In genomic region chr4:154213586-154213985, GRCm38 (mm10) we compare ENCODE assay signal across 13 mouse cellular contexts. TPM values are rescaled to one million over a fixed set of nuclear protein-coding genes. Genes with fewer than 3 reads are reported as not detected.
DNase-seq lines count a peak whose midpoint lies in the region; ATAC-seq lines count a peak whose summit lies in the region.
"Had no signal": no experiment of that assay in that cellular context is flagged by ENCODE, and none has a peak within 500 bp of the region (broad histone marks: within the 10 kb centered on the region; RNA-seq: fewer than 3 reads in every experiment).

No protein-coding gene starts in this region.

- H3K9me3 ChIP-seq in forebrain, embryonic 14.5 days (replicated peaks; ENCODE audit: control insufficient read depth, low read length): no peaks in the 10 kb centered on the region
- H3K9me3 ChIP-seq in forebrain, embryonic 10.5 days: no peaks in the 10 kb centered on the region
- H3K9me3 ChIP-seq in heart, embryonic 12.5 days (replicated peaks): no peaks in the 10 kb centered on the region
- no peaks in the 10 kb centered on the region for H3K9me3 ChIP-seq in lung, embryonic 16.5 days (ENCODE audit: control insufficient read depth, low read length)
- H3K9me3 ChIP-seq: liver, embryonic 15.5 days had no signal

- H3K36me3 ChIP-seq in forebrain, embryonic 14.5 days (ENCODE audit: control insufficient read depth, insufficient read depth, low read length): no peaks in the 10 kb centered on the region
- H3K36me3 ChIP-seq in forebrain, embryonic 10.5 days (replicated peaks): peaks cover 4% of the 10 kb centered on the region; the same call in 1 of the 2 replicates
- no peaks in the 10 kb centered on the region for H3K36me3 ChIP-seq in heart, embryonic 12.5 days
- no peaks in the 10 kb centered on the region for H3K36me3 ChIP-seq in lung, embryonic 16.5 days (ENCODE audit: control insufficient read depth, insufficient read depth, low read length)
- H3K36me3 ChIP-seq: liver, embryonic 15.5 days had no signal

- ATAC-seq in forebrain, embryonic 14.5 days: no peak
- ATAC-seq in heart, embryonic 12.5 days (ENCODE audit: insufficient number of reproducible peaks, low FRiP score): peak; percentile 68
- peak; percentile 61 for ATAC-seq in lung, embryonic 16.5 days (ENCODE audit: low read depth)
- no peak for ATAC-seq in CD4-positive, CD25-positive, alpha-beta regulatory T cell, adult 4 months

- H3K4me3 ChIP-seq in forebrain, embryonic 14.5 days (ENCODE audit: low read depth, low read length): no peak overlapping the region
- no peak overlapping the region for H3K4me3 ChIP-seq in forebrain, embryonic 10.5 days
- no peak overlapping the region for H3K4me3 ChIP-seq in heart, embryonic 12.5 days
- no peak overlapping the region for H3K4me3 ChIP-seq in lung, embryonic 16.5 days (ENCODE audit: low read length)
- H3K4me3 ChIP-seq: liver, embryonic 15.5 days had no signal

- no peaks in the 10 kb centered on the region for H3K27me3 ChIP-seq in forebrain, embryonic 14.5 days (replicated peaks; ENCODE audit: control insufficient read depth, insufficient read depth, low read length)
- H3K27me3 ChIP-seq in forebrain, embryonic 10.5 days (ENCODE audit: poor library complexity, severe bottlenecking): no peaks in the 10 kb centered on the region
- H3K27me3 ChIP-seq in heart, embryonic 12.5 days (replicated peaks): peaks cover 4% of the 10 kb centered on the region
- no peaks in the 10 kb centered on the region for H3K27me3 ChIP-seq in lung, embryonic 16.5 days (ENCODE audit: control insufficient read depth, insufficient read depth, low read depth, low read length)
- H3K27me3 ChIP-seq: liver, embryonic 15.5 days had no signal

- H3K27ac ChIP-seq in forebrain, embryonic 14.5 days (ENCODE audit: low read depth, low read length): 0 out of 2 replicates have a peak overlapping the region, but pooled peaks have one; percentile 2
- H3K27ac ChIP-seq in forebrain, embryonic 10.5 days: no peak overlapping the region
- H3K27ac ChIP-seq in heart, embryonic 12.5 days (ENCODE audit: poor library complexity, severe bottlenecking): peak overlapping the region; percentile 26; the same call in 1 of the 2 replicates
- no peak overlapping the region for H3K27ac ChIP-seq in lung, embryonic 16.5 days (ENCODE audit: low read length)
- H3K27ac ChIP-seq: liver, embryonic 15.5 days had no signal

- no peak overlapping the region for H3K4me2 ChIP-seq in forebrain, embryonic 14.5 days (ENCODE audit: low read length)
- H3K4me2 ChIP-seq in heart, embryonic 12.5 days: no peak overlapping the region
- H3K4me2 ChIP-seq in lung, embryonic 16.5 days (ENCODE audit: low read depth, low read length): no peak overlapping the region
- H3K4me2 ChIP-seq: liver, embryonic 15.5 days had no signal

- DNase-seq in forebrain, embryonic 14.5 days (ENCODE audit: low spot score): no peak
- no peak for DNase-seq in forebrain, embryonic 10.5 days (ENCODE audit: extremely low spot score, low spot score)
- DNase-seq in ZHBTc4 (ENCODE audit: low read depth, low spot score): peak; percentile 38
- no peak for DNase-seq in thymus, postnatal 25 days
- DNase-seq in natural killer cell, adult 2 months (ENCODE audit: low spot score in 2 of 2): no peak
- DNase-seq: B cell, adult 2 months; cerebellum, adult 18-20 months; kidney, postnatal 14 days; spleen, adult 18-20 months had no signal

- H3K9ac ChIP-seq in forebrain, embryonic 14.5 days (ENCODE audit: low read length): no peak overlapping the region
- H3K9ac ChIP-seq in heart, embryonic 12.5 days: 0 out of 2 replicates have a peak overlapping the region, but pooled peaks have one; percentile 3
- no peak overlapping the region for H3K9ac ChIP-seq in lung, embryonic 16.5 days (ENCODE audit: low read length)
- H3K9ac ChIP-seq: liver, embryonic 15.5 days had no signal

- no peaks in the 10 kb centered on the region for H3K4me1 ChIP-seq in forebrain, embryonic 14.5 days (ENCODE audit: control insufficient read depth, insufficient read depth, low read length)
- H3K4me1 ChIP-seq in forebrain, embryonic 10.5 days: peaks cover 48% of the 10 kb centered on the region
- H3K4me1 ChIP-seq in heart, embryonic 12.5 days (replicated peaks): peaks cover 40% of the 10 kb centered on the region
- H3K4me1 ChIP-seq in lung, embryonic 16.5 days (replicated peaks; ENCODE audit: control insufficient read depth, insufficient read depth, low read length): peaks cover 10% of the 10 kb centered on the region

- WGBS in forebrain, embryonic 14.5 days: 72% methylated on average over 7 of the region's 7 CpGs
- WGBS in forebrain, embryonic 10.5 days: 79% methylated on average over 7 of the region's 7 CpGs
- WGBS in heart, embryonic 12.5 days: 19% methylated on average over 7 of the region's 7 CpGs
- 45% methylated on average over 7 of the region's 7 CpGs for WGBS in lung, embryonic 16.5 days

RNA-seq across cellular contexts. Expression of gene Megf6, which starts 43.1 kb away (rescaled TPM):
- 4.6 and 7.7 TPM in 2 replicates for polyA plus RNA-seq in forebrain, embryonic 14.5 days (2014; fragmentation: Nextera tagmentation; extraction: Ambion mirVana)
- polyA plus RNA-seq in forebrain, embryonic 10.5 days (2016; fragmentation: Nextera tagmentation; extraction: Ambion mirVana): 26.4 and 28.0 TPM in 2 replicates
- 16.0 and 19.4 TPM in 2 replicates for polyA plus RNA-seq in heart, embryonic 12.5 days (2016; fragmentation: Nextera tagmentation; extraction: Ambion mirVana)
- polyA plus RNA-seq in lung, embryonic 16.5 days (2015; fragmentation: Nextera tagmentation; extraction: Ambion mirVana): 23.4 and 28.2 TPM in 2 replicates
- polyA plus RNA-seq in CD4-positive, CD25-positive, alpha-beta regulatory T cell, adult 4 months (2017; shearing (Covaris generic)): not detected

RNA-seq across cellular contexts. Expression of gene Tprgl, which starts 53.1 kb away (rescaled TPM):
- polyA plus RNA-seq in forebrain, embryonic 14.5 days (2014; fragmentation: Nextera tagmentation; extraction: Ambion mirVana): 184 and 194 TPM in 2 replicates
- polyA plus RNA-seq in forebrain, embryonic 10.5 days (2016; fragmentation: Nextera tagmentation; extraction: Ambion mirVana): 104 and 106 TPM in 2 replicates
- polyA plus RNA-seq in heart, embryonic 12.5 days (2016; fragmentation: Nextera tagmentation; extraction: Ambion mirVana): 128 and 135 TPM in 2 replicates
- 144 and 148 TPM in 2 replicates for polyA plus RNA-seq in lung, embryonic 16.5 days (2015; fragmentation: Nextera tagmentation; extraction: Ambion mirVana)
- polyA plus RNA-seq in CD4-positive, CD25-positive, alpha-beta regulatory T cell, adult 4 months (2017; shearing (Covaris generic)): 10 to 100 TPM; 11.4 to 28.4 TPM

Comparison
In these comparisons a context has a peak if more than half of its experiments do, and no peak if none do; other contexts are left out.
1. H3K27ac ChIP-seq: peak in forebrain, embryonic 14.5 days (single experiment) and heart, embryonic 12.5 days (single experiment); none in forebrain, embryonic 10.5 days (single experiment) and lung, embryonic 16.5 days (single experiment).
2. ATAC-seq: peak in heart, embryonic 12.5 days (single experiment) and lung, embryonic 16.5 days (single experiment); none in forebrain, embryonic 14.5 days (single experiment) and CD4-positive, CD25-positive, alpha-beta regulatory T cell, adult 4 months (single experiment).